Mouse (Mus musculus): ENCODE data around the gene Cirbp.
A peak's percentile ranks its signal among the peaks of the same experiment; 100 is the strongest.
"Not testable (repeated sequence)": the region's sequence is repeated elsewhere in the genome, so short reads cannot be mapped to it uniquely, and the experiment has no call there.

The Cirbp gene

GRCm38 (mm10) chr10:80162716-80163299, 3.0 kb upstream of the Cirbp start:
- DNase-seq (ENCODE audit: low read depth, low spot score) = no peak

GRCm38 (mm10) chr10:80163721-80164120, 2.1 kb upstream of the Cirbp start:
- DNase-seq (ENCODE audit: low read depth, low spot score) = peak; percentile 96

- peak; percentile 79 for DNase-seq (ENCODE audit: low read depth, low spot score)
Observed at GRCm38 (mm10) chr10:80164161-80164997, 1.4 kb upstream of the Cirbp start.

GRCm38 (mm10) chr10:80164998-80165344, 814 bp upstream of the Cirbp start:
- DNase-seq (ENCODE audit: low read depth, low spot score) = peak; percentile 98

- DNase-seq (ENCODE audit: low read depth, low spot score) = not testable (repeated sequence)
Observed at GRCm38 (mm10) chr10:80166136-80166535, 351 bp downstream of the Cirbp start.

GRCm38 (mm10) chr10:80167460-80168037, 1.8 kb downstream of the Cirbp start:
- peak; percentile 97 for DNase-seq (ENCODE audit: low read depth, low spot score)

- peak; percentile 95 for DNase-seq (ENCODE audit: low read depth, low spot score)
Observed at GRCm38 (mm10) chr10:80168038-80168661, 2.4 kb downstream of the Cirbp start.

GRCm38 (mm10) chr10:80169070-80169469, 3.3 kb downstream of the Cirbp start:
- DNase-seq (ENCODE audit: low read depth, low spot score) = no peak

GRCm38 (mm10) chr10:80169651-80170050, 3.9 kb downstream of the Cirbp start:
- no peak for DNase-seq (ENCODE audit: low read depth, low spot score)

- no peak for DNase-seq (ENCODE audit: low read depth, low spot score)
Observed at GRCm38 (mm10) chr10:80170052-80170451, 4.3 kb downstream of the Cirbp start.

- DNase-seq (ENCODE audit: low read depth, low spot score) = no peak
Observed at GRCm38 (mm10) chr10:80170601-80171021, 4.8 kb downstream of the Cirbp start.

- DNase-seq (ENCODE audit: low read depth, low spot score) = no peak
Observed at GRCm38 (mm10) chr10:80171252-80171651, 5.5 kb downstream of the Cirbp start.

- DNase-seq (ENCODE audit: low read depth, low spot score) = no peak
Observed at GRCm38 (mm10) chr10:80171760-80172526, 6.2 kb downstream of the Cirbp start.

GRCm38 (mm10) chr10:80172527-80173292, 6.9 kb downstream of the Cirbp start, which contains the start of gene 1600002K03Rik:
1600002K03Rik (plus strand) TSS chr10:80172944.
- DNase-seq (ENCODE audit: low read depth, low spot score) = peak; percentile 95

GRCm38 (mm10) chr10:80173358-80173757, 7.6 kb downstream of the Cirbp start:
- peak; percentile 40 for DNase-seq (ENCODE audit: low read depth, low spot score)

- no peak for DNase-seq (ENCODE audit: low read depth, low spot score)
Observed at GRCm38 (mm10) chr10:80173955-80174640, 8.3 kb downstream of the Cirbp start.

- peak; percentile 78 for DNase-seq (ENCODE audit: low read depth, low spot score)
Observed at GRCm38 (mm10) chr10:80174705-80175104, 8.9 kb downstream of the Cirbp start.

- peak; percentile 71 for DNase-seq (ENCODE audit: low read depth, low spot score)
Observed at GRCm38 (mm10) chr10:80175536-80176269, 9.9 kb downstream of the Cirbp start.

- DNase-seq (ENCODE audit: low read depth, low spot score) = peak; percentile 46
Observed at GRCm38 (mm10) chr10:80176270-80176834, 10.6 kb downstream of the Cirbp start.

All from 3T3-L1 (cell line).